Mouse (Mus musculus): Measurements from ENCODE around the gene N4bp2. TPM values are rescaled to one million over a fixed set of nuclear protein-coding genes. Genes with fewer than 3 reads are reported as not detected.
A peak's percentile ranks its signal among the peaks of the same experiment; 100 is the strongest.
"Not testable (repeated sequence)": the region's sequence is repeated elsewhere in the genome, so short reads cannot be mapped to it uniquely, and the experiment has no call there.

N4bp2 gene
- polyA plus RNA-seq, 1 experiment from 2014 or later: 12.1 TPM

- no peak overlapping the region for H3K4me2 ChIP-seq (replicated peaks; ENCODE audit: low read depth)
- ATAC-seq: no peak
- H3K4me1 ChIP-seq (replicated peaks; ENCODE audit: control insufficient read depth, insufficient read depth, low read length): no peaks in the 10 kb centered on the region
- 77% methylated on average over 4 of the region's 4 CpGs for WGBS
- H3K4me3 ChIP-seq (ENCODE audit: low read depth, low read length): no peak overlapping the region
- no peak overlapping the region for H3K27ac ChIP-seq (ENCODE audit: low read depth, low read length)
- no peaks in the 10 kb centered on the region for H3K27me3 ChIP-seq (replicated peaks; ENCODE audit: control insufficient read depth, insufficient read depth, low read length)
- H3K9me3 ChIP-seq (ENCODE audit: control insufficient read depth): no peaks in the 10 kb centered on the region
- peaks cover 17% of the 10 kb centered on the region for H3K36me3 ChIP-seq (ENCODE audit: control insufficient read depth, insufficient read depth)
- no peak for TF ChIP-seq CTCF (IDR thresholded peaks at IDR 0.05; ENCODE audit: low read depth)
- H3K9ac ChIP-seq (ENCODE audit: low read depth, low read length): no peak overlapping the region
These were observed 7.2 kb downstream of the N4bp2 start for GRCm38 (mm10) chr5:65770493-65770892.

GRCm38 (mm10) chr5:65773957-65774356 lies 10.6 kb downstream of the N4bp2 start:
- H3K4me3 ChIP-seq (ENCODE audit: low read depth, low read length); ATAC-seq; H3K4me1 ChIP-seq (replicated peaks; ENCODE audit: control insufficient read depth, insufficient read depth, low read length); H3K9me3 ChIP-seq (ENCODE audit: control insufficient read depth); H3K9ac ChIP-seq (ENCODE audit: low read depth, low read length); H3K27ac ChIP-seq (ENCODE audit: low read depth, low read length); H3K27me3 ChIP-seq (replicated peaks; ENCODE audit: control insufficient read depth, insufficient read depth, low read length); H3K4me2 ChIP-seq (replicated peaks; ENCODE audit: low read depth): not testable (repeated sequence)
- 96% methylated on average over 3 of the region's 3 CpGs for WGBS
- H3K36me3 ChIP-seq (ENCODE audit: control insufficient read depth, insufficient read depth): peaks cover 38% of the 10 kb centered on the region

DNA sequence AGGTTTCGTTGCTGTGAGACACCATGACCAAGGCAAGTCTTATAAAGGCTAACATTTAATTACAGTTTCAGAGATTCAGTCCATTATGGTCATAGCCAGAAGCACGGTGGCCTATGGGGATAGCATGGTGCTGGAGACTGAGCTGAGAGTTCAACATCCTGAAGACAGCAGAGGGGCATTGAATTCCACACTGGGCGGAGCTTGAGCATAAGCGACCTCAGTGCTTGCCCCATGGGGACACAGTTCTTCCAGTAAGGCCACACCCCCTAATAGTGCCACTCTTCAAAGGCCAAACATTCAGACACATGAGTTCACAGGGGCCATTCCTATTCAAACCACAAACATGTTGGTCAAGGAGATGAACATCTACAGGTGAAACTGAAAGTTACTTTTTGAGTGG lies 12.8 kb downstream of the N4bp2 start:
- WGBS: 79% methylated on average over 4 of the region's 4 CpGs
- Histone ChIP-seq H3K4me1 (replicated peaks; ENCODE audit: control insufficient read depth, insufficient read depth, low read length) (no peaks in the 10 kb centered on the region), H3K36me3 (ENCODE audit: control insufficient read depth, insufficient read depth) (peaks cover 38% of the 10 kb centered on the region), H3K4me2 (replicated peaks; ENCODE audit: low read depth) (no peak overlapping the region), H3K4me3 (ENCODE audit: low read depth, low read length) (no peak overlapping the region), H3K27me3 (replicated peaks; ENCODE audit: control insufficient read depth, insufficient read depth, low read length) (no peaks in the 10 kb centered on the region), H3K27ac (ENCODE audit: low read depth, low read length) (no peak overlapping the region), H3K9ac (ENCODE audit: low read depth, low read length) (no peak overlapping the region), H3K9me3 (ENCODE audit: control insufficient read depth) (no peaks in the 10 kb centered on the region)
- ATAC-seq: 0 out of 2 replicates have a peak, but pooled peaks have one; percentile 22
- no peak for TF ChIP-seq CTCF (IDR thresholded peaks at IDR 0.05; ENCODE audit: low read depth)

DNA sequence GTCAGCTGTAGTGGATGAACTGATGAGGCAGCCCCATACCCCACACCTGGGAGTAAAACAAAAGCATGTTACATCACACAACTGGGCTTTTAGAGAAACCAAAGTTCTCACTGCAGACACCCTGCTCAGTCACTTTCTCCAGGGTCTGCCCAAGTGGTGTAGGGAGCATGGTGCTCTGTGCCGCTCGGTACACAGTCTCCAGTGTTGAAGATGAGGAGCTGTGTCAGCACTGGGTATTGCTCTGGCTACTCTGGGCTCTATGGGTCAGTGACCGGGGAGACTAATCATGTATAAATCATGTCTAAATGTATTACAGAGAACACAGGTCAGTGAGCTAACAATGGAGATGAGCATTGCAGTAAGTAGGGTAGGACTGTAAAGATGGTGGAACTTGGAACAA lies 13.6 kb downstream of the N4bp2 start:
- H3K9me3 ChIP-seq (ENCODE audit: control insufficient read depth): no peaks in the 10 kb centered on the region

GRCm38 (mm10) chr5:65778986-65779385 lies 15.7 kb downstream of the N4bp2 start:
- not testable (repeated sequence) for H3K4me3 ChIP-seq (ENCODE audit: low read depth, low read length); H3K9ac ChIP-seq (ENCODE audit: low read depth, low read length); H3K27ac ChIP-seq (ENCODE audit: low read depth, low read length); H3K9me3 ChIP-seq (ENCODE audit: control insufficient read depth); H3K27me3 ChIP-seq (replicated peaks; ENCODE audit: control insufficient read depth, insufficient read depth, low read length); ATAC-seq; H3K4me2 ChIP-seq (replicated peaks; ENCODE audit: low read depth); H3K4me1 ChIP-seq (replicated peaks; ENCODE audit: control insufficient read depth, insufficient read depth, low read length)
- 97% methylated on average over 4 of the region's 4 CpGs for WGBS
- peaks cover 29% of the 10 kb centered on the region for H3K36me3 ChIP-seq (ENCODE audit: control insufficient read depth, insufficient read depth)

More for the DNA sequence above, 13.6 kb downstream of the N4bp2 start:
- Histone ChIP-seq H3K4me1 (replicated peaks; ENCODE audit: control insufficient read depth, insufficient read depth, low read length) (no peaks in the 10 kb centered on the region; the same call in 1 of the 2 replicates), H3K27ac (ENCODE audit: low read depth, low read length) (no peak overlapping the region), H3K4me3 (ENCODE audit: low read depth, low read length) (no peak overlapping the region), H3K27me3 (replicated peaks; ENCODE audit: control insufficient read depth, insufficient read depth, low read length) (no peaks in the 10 kb centered on the region), H3K4me2 (replicated peaks; ENCODE audit: low read depth) (no peak overlapping the region), H3K9ac (ENCODE audit: low read depth, low read length) (no peak overlapping the region), H3K36me3 (ENCODE audit: control insufficient read depth, insufficient read depth) (peaks cover 38% of the 10 kb centered on the region)
- 90% methylated on average over 3 of the region's 3 CpGs for WGBS
- no peak for TF ChIP-seq CTCF (IDR thresholded peaks at IDR 0.05; ENCODE audit: low read depth)
- ATAC-seq: no peak

DNA sequence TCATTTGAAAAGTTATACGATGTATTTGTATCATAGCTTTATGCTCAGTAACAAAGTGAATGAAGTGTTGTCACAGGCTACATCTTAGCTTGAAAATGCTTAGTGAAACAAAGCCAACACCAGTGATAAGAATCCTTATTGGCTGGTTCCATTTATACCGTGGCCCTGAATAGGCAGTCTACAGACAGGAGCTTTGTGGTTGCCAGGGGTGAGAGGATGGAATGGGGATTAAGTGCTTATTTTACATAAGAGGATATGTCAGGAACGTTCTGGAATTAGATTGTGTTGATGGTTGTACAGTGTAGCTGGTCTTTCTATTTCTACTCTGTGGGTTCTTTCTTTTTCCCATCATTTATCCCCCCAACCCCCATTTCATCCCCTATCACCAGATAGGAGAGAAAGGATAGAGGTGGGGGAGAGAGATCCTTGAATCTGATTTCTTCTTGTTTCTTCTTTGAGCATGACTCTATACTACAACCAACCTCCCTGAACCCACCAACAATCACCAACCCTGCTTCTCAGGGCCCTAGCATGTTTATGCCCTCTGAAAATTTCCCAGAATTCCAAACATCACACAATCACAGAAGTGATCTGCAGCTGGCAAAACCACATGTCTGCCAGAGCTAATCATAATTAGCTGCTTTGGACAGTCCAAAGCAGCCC lies 16.2 kb downstream of the N4bp2 start:
- Histone ChIP-seq H3K4me1 (replicated peaks; ENCODE audit: control insufficient read depth, insufficient read depth, low read length) (no peaks in the 10 kb centered on the region; the same call in 1 of the 2 replicates), H3K9me3 (ENCODE audit: control insufficient read depth) (no peaks in the 10 kb centered on the region), H3K4me3 (ENCODE audit: low read depth, low read length) (no peak overlapping the region), H3K36me3 (ENCODE audit: control insufficient read depth, insufficient read depth) (peaks cover 26% of the 10 kb centered on the region), H3K27me3 (replicated peaks; ENCODE audit: control insufficient read depth, insufficient read depth, low read length) (no peaks in the 10 kb centered on the region), H3K9ac (ENCODE audit: low read depth, low read length) (no peak overlapping the region), H3K4me2 (replicated peaks; ENCODE audit: low read depth) (no peak overlapping the region), H3K27ac (ENCODE audit: low read depth, low read length) (no peak overlapping the region)
- TF ChIP-seq CTCF (IDR thresholded peaks at IDR 0.05; ENCODE audit: low read depth): no peak
- WGBS: 78% methylated on average over 3 of the region's 3 CpGs
- no peak for ATAC-seq
